Comparison of ENCODE assay signal across 8 mouse cellular contexts in genomic region chr19:32485681-32486105, GRCm38 (mm10). TPM values are rescaled to one million over a fixed set of nuclear protein-coding genes. Genes with fewer than 3 reads are reported as not detected.
A peak's percentile ranks its signal among the peaks of the same experiment; 100 is the strongest.
DNase-seq lines count a peak whose midpoint lies in the region; ATAC-seq and TF ChIP-seq lines count a peak whose summit lies in the region.

Gene Minpp1 (plus strand): TSS chr19:32485769.

- peaks cover 5 to 42% of the 10 kb centered on the region in 2 experiments; a peak in 3 of 4 replicates for H3K36me3 ChIP-seq in MEL (ENCODE audit: control insufficient read depth in 1 of 2, insufficient read depth in 2 of 2, low read length in 2 of 2)
- H3K36me3 ChIP-seq in forebrain, postnatal 0 days (ENCODE audit: insufficient read depth) = no peaks in the 10 kb centered on the region
- H3K36me3 ChIP-seq in lung, embryonic 16.5 days (ENCODE audit: control insufficient read depth, insufficient read depth, low read length) = no peaks in the 10 kb centered on the region

- ATAC-seq in forebrain, postnatal 0 days = peak; percentile 97
- ATAC-seq in lung, embryonic 16.5 days (ENCODE audit: low read depth) = peak; percentile 94

- no peaks in the 10 kb centered on the region for H3K9me3 ChIP-seq in MEL (replicated peaks; ENCODE audit: insufficient read depth, low read length)
- H3K9me3 ChIP-seq in forebrain, postnatal 0 days (ENCODE audit: low read length) = no peaks in the 10 kb centered on the region
- no peaks in the 10 kb centered on the region for H3K9me3 ChIP-seq in lung, embryonic 16.5 days (ENCODE audit: control insufficient read depth, low read length)

- H3K4me1 ChIP-seq in MEL (ENCODE audit: control insufficient read depth in 1 of 2, insufficient read depth in 2 of 2, low read length in 2 of 2) = peaks cover 10 to 25% of the 10 kb centered on the region in 2 experiments
- peaks cover 18% of the 10 kb centered on the region for H3K4me1 ChIP-seq in forebrain, postnatal 0 days (ENCODE audit: insufficient read depth)
- peaks cover 18% of the 10 kb centered on the region for H3K4me1 ChIP-seq in lung, embryonic 16.5 days (replicated peaks; ENCODE audit: control insufficient read depth, insufficient read depth, low read length)

- under 1% methylated on average over 62 of the region's 64 CpGs for WGBS in forebrain, postnatal 0 days
- under 1% methylated on average over 63 of the region's 64 CpGs for WGBS in lung, embryonic 16.5 days

- peak within 1 kb of the TSS; percentile 85 to 88 for H3K4me3 ChIP-seq in MEL (ENCODE audit: control insufficient read depth in 1 of 2, insufficient read depth in 1 of 2, low read depth in 2 of 2, low read length in 2 of 2)
- peak within 1 kb of the TSS; percentile 80 for H3K4me3 ChIP-seq in forebrain, postnatal 0 days (ENCODE audit: low read depth, low read length)
- H3K4me3 ChIP-seq in lung, embryonic 16.5 days (ENCODE audit: low read length) = peak within 1 kb of the TSS; percentile 87

- intact Hi-C loops in heart, postnatal 36 days (cut with DNase I) = loop anchor here (5.0 kb wide), 1 partner anchor 323 kb away; no protein-coding TSS in a partner anchor

- H3K4me2 ChIP-seq in forebrain, postnatal 0 days (ENCODE audit: low read depth) = peak within 1 kb of the TSS; percentile 85
- H3K4me2 ChIP-seq in lung, embryonic 16.5 days (ENCODE audit: low read depth, low read length) = peak within 1 kb of the TSS; percentile 90

- H3K27me3 ChIP-seq in MEL (ENCODE audit: control insufficient read depth in 1 of 2, insufficient read depth in 2 of 2, low read length in 2 of 2) = no peaks in the 10 kb centered on the region
- H3K27me3 ChIP-seq in forebrain, postnatal 0 days (ENCODE audit: insufficient read depth, low read length) = no peaks in the 10 kb centered on the region
- no peaks in the 10 kb centered on the region for H3K27me3 ChIP-seq in lung, embryonic 16.5 days (ENCODE audit: control insufficient read depth, insufficient read depth, low read depth, low read length)

- peak in 1 of 2 experiments; percentile 52; a peak in 2 of 4 replicates for TF ChIP-seq EP300 in MEL (IDR thresholded peaks at IDR 0.05; ENCODE audit: low read depth in 1 of 2, low read length in 2 of 2)

- H3K79me2 ChIP-seq in MEL (ENCODE audit: control insufficient read depth, insufficient read depth, low read length, poor library complexity) = peaks cover 52% of the 10 kb centered on the region

- no peak for TF ChIP-seq RAD21 in MEL (IDR thresholded peaks at IDR 0.05; ENCODE audit: low read depth, low read length)

- peak within 1 kb of the TSS; percentile 92 for H3K9ac ChIP-seq in MEL (ENCODE audit: control insufficient read depth, low read depth, low read length, poor library complexity, severe bottlenecking)
- peak within 1 kb of the TSS; percentile 79 for H3K9ac ChIP-seq in forebrain, postnatal 0 days
- H3K9ac ChIP-seq in lung, embryonic 16.5 days (ENCODE audit: low read length) = peak within 1 kb of the TSS; percentile 86

- TF ChIP-seq CTCF in MEL (IDR thresholded peaks at IDR 0.05 in 2 of 3, conservative IDR thresholded peaks at IDR 0.05 in 1 of 3; ENCODE audit: control insufficient read depth in 1 of 3, insufficient read depth in 1 of 3, low read depth in 2 of 3, low read length in 3 of 3, poor library complexity in 1 of 3, severe bottlenecking in 1 of 3) = no peak
- TF ChIP-seq CTCF in forebrain, postnatal 0 days (IDR thresholded peaks at IDR 0.05; ENCODE audit: low read depth) = 0 out of 2 replicates have a peak, but pooled peaks have one; percentile 3

- TF ChIP-seq POLR2A in MEL (IDR thresholded peaks at IDR 0.05; ENCODE audit: control insufficient read depth in 1 of 2, insufficient read depth in 1 of 2, low read depth in 1 of 2, low read length in 2 of 2, poor library complexity in 1 of 2) = peak; percentile 78 to 82

- peak; percentile 91 for DNase-seq in MEL (ENCODE audit: low read depth, low spot score)
- DNase-seq in cerebellum, adult 18-20 months = peak; percentile 82 to 89
- DNase-seq in forebrain, postnatal 0 days = peak; percentile 93
- peak; percentile 85 for DNase-seq in heart, postnatal 36 days
- peak; percentile 54 to 76 for DNase-seq in layer of hippocampus, adult 8-10 months (ENCODE audit: low spot score in 2 of 2)
- peak; percentile 63 for DNase-seq in ovary, postnatal 10 days (ENCODE audit: low spot score)
- peak; percentile 85 to 94 for DNase-seq in thymus, postnatal 10 days (ENCODE audit: low spot score in 2 of 2)

- peak within 1 kb of the TSS; percentile 97 for H3K27ac ChIP-seq in MEL (ENCODE audit: control insufficient read depth, low read depth, low read length)
- peak within 1 kb of the TSS; percentile 82 for H3K27ac ChIP-seq in forebrain, postnatal 0 days (ENCODE audit: low read depth, low read length)
- H3K27ac ChIP-seq in lung, embryonic 16.5 days (ENCODE audit: low read length) = peak within 1 kb of the TSS; percentile 82

TF ChIP-seq in MEL, 35 proteins besides CTCF, POLR2A, EP300 and RAD21:
- TF ChIP-seq USF1 (IDR thresholded peaks at IDR 0.05; ENCODE audit: low read depth, low read length) = no peak
- TF ChIP-seq GABPA (IDR thresholded peaks at IDR 0.05; ENCODE audit: low read depth, low read length) = no peak
- TF ChIP-seq MYC (IDR thresholded peaks at IDR 0.05; ENCODE audit: low read depth, low read length) = 0 out of 2 replicates have a peak, but pooled peaks have one; percentile 49
- peak; percentile 54; the same call in 1 of the 2 replicates for TF ChIP-seq KAT2A (conservative IDR thresholded peaks at IDR 0.05; ENCODE audit: low read depth, low read length)
- TF ChIP-seq RCOR1 (IDR thresholded peaks at IDR 0.05; ENCODE audit: low read depth, low read length) = no peak; the same call in 1 of the 2 replicates
- TF ChIP-seq MAX (IDR thresholded peaks at IDR 0.05; ENCODE audit: low read length) = peak; percentile 79
- TF ChIP-seq NELFE (IDR thresholded peaks at IDR 0.05; ENCODE audit: low read depth, low read length) = peak; percentile 78
- TF ChIP-seq MEF2A (IDR thresholded peaks at IDR 0.05; ENCODE audit: extremely low read depth, insufficient replicate concordance, low read depth, low read length, poor library complexity, severe bottlenecking) = no peak
- no peak for TF ChIP-seq GATA1 (IDR thresholded peaks at IDR 0.05; ENCODE audit: low read depth, low read length)
- no peak for TF ChIP-seq POLR2AphosphoS5 (IDR thresholded peaks at IDR 0.05; ENCODE audit: borderline replicate concordance, low read depth, low read length)
- peak; percentile 66 for TF ChIP-seq ZMIZ1 (IDR thresholded peaks at IDR 0.05; ENCODE audit: low read depth, low read length)
- TF ChIP-seq E2F4 (IDR thresholded peaks at IDR 0.05; ENCODE audit: borderline replicate concordance, low read depth, low read length) = 0 out of 2 replicates have a peak, but pooled peaks have one; percentile 10
- peak; percentile 65 for TF ChIP-seq NRF1 (IDR thresholded peaks at IDR 0.05; ENCODE audit: insufficient read depth, low read depth, low read length, poor library complexity, severe bottlenecking)
- peak; percentile 95; the same call in 1 of the 2 replicates for TF ChIP-seq UBTF (IDR thresholded peaks at IDR 0.05; ENCODE audit: borderline replicate concordance, insufficient read depth, low read depth, low read length)
- peak; percentile 87 for TF ChIP-seq ELF1 (IDR thresholded peaks at IDR 0.05; ENCODE audit: low read depth, low read length)
- peak; percentile 81 for TF ChIP-seq HCFC1 (IDR thresholded peaks at IDR 0.05; ENCODE audit: low read depth, low read length)
- TF ChIP-seq MXI1 (IDR thresholded peaks at IDR 0.05; ENCODE audit: low read depth, low read length) = peak; percentile 92
- no peak for TF ChIP-seq JUND (IDR thresholded peaks at IDR 0.05; ENCODE audit: low read depth, low read length)
- peak; percentile 80 for TF ChIP-seq TCF12 (IDR thresholded peaks at IDR 0.05; ENCODE audit: low read depth, low read length)
- peak; percentile 43; the same call in 1 of the 2 replicates for TF ChIP-seq ETS1 (IDR thresholded peaks at IDR 0.05; ENCODE audit: low read depth, low read length)
- TF ChIP-seq SIN3A (IDR thresholded peaks at IDR 0.05; ENCODE audit: low read length) = peak; percentile 86
- TF ChIP-seq TBP (IDR thresholded peaks at IDR 0.05; ENCODE audit: low read depth, low read length) = peak; percentile 87
- TF ChIP-seq MAZ (IDR thresholded peaks at IDR 0.05; ENCODE audit: low read depth, low read length) = peak; percentile 96; the same call in 1 of the 2 replicates

RNA-seq across cellular contexts. Expression of gene Minpp1, which starts in this region (rescaled TPM):
- total RNA-seq in MEL (2012; rRNA removed) = 192 and 256 TPM in 2 replicates
- polyA plus RNA-seq in MEL (2012; ENCODE audit: insufficient read depth in 1 of 2, insufficient read length in 2 of 2, low read depth in 1 of 2, low replicate concordance in 2 of 2, missing spikeins in 1 of 2) = 100 to 1,000 TPM in 1 of 2 experiments, not detected in 1; 176 TPM
- total RNA-seq in forebrain, postnatal 0 days (2014; rRNA removed) = 75.6 and 84.8 TPM in 2 replicates
- polyA plus RNA-seq in forebrain, postnatal 0 days (2015; fragmentation: Nextera tagmentation; extraction: Ambion mirVana) = 52.6 and 58.6 TPM in 2 replicates
- total RNA-seq in heart, postnatal 36 days (2021) = 10 to 100 TPM; 14.1 to 15.3 TPM
- 10 to 100 TPM; 54.8 to 58.1 (median 55.9) TPM for total RNA-seq in layer of hippocampus, adult 8-10 months (2022)
- polyA plus RNA-seq in lung, embryonic 16.5 days (2015; fragmentation: Nextera tagmentation; extraction: Ambion mirVana) = 48.7 and 51.3 TPM in 2 replicates

Comparison
In these comparisons a context has a peak if more than half of its experiments do, and no peak if none do; other contexts are left out.
1. Peak in every context shown above with its lines: DNase-seq, ATAC-seq, H3K4me3 ChIP-seq and H3K27ac ChIP-seq.